Mouse (Mus musculus) lung, embryonic 16.5 days (tissue): ENCODE measurements around the gene Selenbp1. TPM values are rescaled to one million over a fixed set of nuclear protein-coding genes. Genes with fewer than 3 reads are reported as not detected.
"Not testable (repeated sequence)": the region's sequence is repeated elsewhere in the genome, so short reads cannot be mapped to it uniquely, and the experiment has no call there.

ENCODE experiments used
- ATAC-seq: fragments of 200-750 bp; cut with Nextera tagmentation; 2 replicates; pipeline ENCODE4 v1.8.0; 2017; ENCODE audit warnings: low read depth, mild to moderate bottlenecking, moderate library complexity
- H3K27ac ChIP-seq: fragments of 300-500 bp; sonication (generic); 2 replicates; pipeline ENCODE4 v1.5.1; 2014; ENCODE audit warnings: mild to moderate bottlenecking, control low read depth, low read length
- H3K27me3 ChIP-seq: fragments of 300-500 bp; sonication (generic); 2 replicates; pipeline ENCODE4 v1.6.1; 2014; ENCODE audit warnings: low read depth, low read length, mixed read lengths; ENCODE audit not compliant: control insufficient read depth, insufficient read depth
- H3K36me3 ChIP-seq: fragments of 300-500 bp; sonication (generic); 2 replicates; pipeline ENCODE4 v1.6.1; 2014; ENCODE audit warnings: low read length; ENCODE audit not compliant: control insufficient read depth, insufficient read depth
- H3K4me1 ChIP-seq: fragments of 300-500 bp; sonication (generic); replicated peaks from 2 replicates; pipeline ENCODE4 v1.6.1; 2014; ENCODE audit warnings: low read length, mixed read lengths; ENCODE audit not compliant: control insufficient read depth, insufficient read depth
- H3K4me2 ChIP-seq: fragments of 300-500 bp; sonication (generic); 2 replicates; pipeline ENCODE4 v1.6.1; 2014; ENCODE audit warnings: low read depth, low read length, control low read depth
- H3K4me3 ChIP-seq: fragments of 300-500 bp; sonication (generic); 2 replicates; pipeline ENCODE4 v1.5.1; 2014; ENCODE audit warnings: mild to moderate bottlenecking, low read length, control low read depth
- H3K9ac ChIP-seq: fragments of 300-500 bp; sonication (generic); 2 replicates; pipeline ENCODE4 v1.6.1; 2014; ENCODE audit warnings: low read length, control low read depth
- H3K9me3 ChIP-seq: fragments of 300-500 bp; sonication (generic); 2 replicates; pipeline ENCODE4 v1.6.1; 2016; ENCODE audit warnings: low read length; ENCODE audit not compliant: control insufficient read depth
- WGBS: fragments of 180-500 bp; shearing (Covaris S2); extraction: QIAGEN DNeasy Blood & Tissue Kit; methylation state at CpG from one replicate; pipeline ENCODE4 v1.1.7; 2014; 5-methylcytosine and 5-hydroxymethylcytosine counted together
- polyA plus RNA-seq: library from polyadenylated mRNA; unstranded; fragments of >200 nt; fragmentation: Nextera tagmentation; extraction: Ambion mirVana; gene quantifications from 2 replicates; pipeline ENCODE4 v1.2.1, GENCODE M21; 2015

Gene Selenbp1
- polyA plus RNA-seq, 1 experiment from 2014 or later = 341 TPM

- not testable (repeated sequence) for H3K36me3 ChIP-seq, H3K9ac ChIP-seq, H3K9me3 ChIP-seq, H3K4me3 ChIP-seq, ATAC-seq, H3K4me2 ChIP-seq, H3K27me3 ChIP-seq
- 62% methylated on average over 10 of the region's 10 CpGs for WGBS
- H3K27ac ChIP-seq = peak overlapping the region; percentile 98
- H3K4me1 ChIP-seq = peaks cover 12% of the 10 kb centered on the region
Measured at GRCm38 (mm10) chr3:94931427-94932082, 1.3 kb upstream of the Selenbp1 start.

- peak overlapping the region; percentile 98 for H3K27ac ChIP-seq
- H3K4me1 ChIP-seq = peaks cover 12% of the 10 kb centered on the region
- H3K9ac ChIP-seq, H3K27me3 ChIP-seq, H3K9me3 ChIP-seq, H3K4me3 ChIP-seq, H3K36me3 ChIP-seq: not testable (repeated sequence)
- 0 out of 2 replicates have a peak, but pooled peaks have one; percentile 10 for ATAC-seq
- 21% methylated on average over 2 of the region's 2 CpGs for WGBS
- H3K4me2 ChIP-seq = peak overlapping the region; percentile 62; the same call in 1 of the 2 replicates
Measured at GRCm38 (mm10) chr3:94932279-94932678, 577 bp upstream of the Selenbp1 start.

GRCm38 (mm10) chr3:94933604-94934003 is 748 bp downstream of the Selenbp1 start:
- no CpG with 5 or more reads among the region's 2 CpGs for WGBS
- not testable (repeated sequence) for H3K36me3 ChIP-seq, H3K27me3 ChIP-seq, H3K9me3 ChIP-seq, ATAC-seq
- Histone ChIP-seq H3K4me1 (peaks cover 12% of the 10 kb centered on the region), H3K4me3 (peak overlapping the region; percentile 55), H3K27ac (peak overlapping the region; percentile 98), H3K9ac (peak overlapping the region; percentile 72), H3K4me2 (peak overlapping the region; percentile 62)

GRCm38 (mm10) chr3:94934564-94934963 is 1.7 kb downstream of the Selenbp1 start:
- Histone ChIP-seq H3K4me1 (peaks cover 12% of the 10 kb centered on the region), H3K4me2 (peak overlapping the region; percentile 34), H3K4me3 (0 out of 2 replicates have a peak overlapping the region, but pooled peaks have one; percentile 6), H3K27ac (peak overlapping the region; percentile 55; the same call in 1 of the 2 replicates)
- not testable (repeated sequence) for H3K9ac ChIP-seq, H3K27me3 ChIP-seq, H3K9me3 ChIP-seq, ATAC-seq, H3K36me3 ChIP-seq
- WGBS = 91% methylated on average over 3 of the region's 3 CpGs

GRCm38 (mm10) chr3:94935332-94935731 is 2.5 kb downstream of the Selenbp1 start:
- ATAC-seq = peak; percentile 61
- peak overlapping the region; percentile 68 for H3K27ac ChIP-seq
- H3K27me3 ChIP-seq, H3K9ac ChIP-seq, H3K9me3 ChIP-seq, H3K36me3 ChIP-seq: not testable (repeated sequence)
- H3K4me3 ChIP-seq = peak overlapping the region; percentile 10; the same call in 1 of the 2 replicates
- H3K4me2 ChIP-seq = peak overlapping the region; percentile 20; the same call in 1 of the 2 replicates
- WGBS = 59% methylated on average over 3 of the region's 3 CpGs
- peaks cover 12% of the 10 kb centered on the region for H3K4me1 ChIP-seq

GRCm38 (mm10) chr3:94936147-94936546 is 3.3 kb downstream of the Selenbp1 start:
- not testable (repeated sequence) for H3K9me3 ChIP-seq, H3K4me1 ChIP-seq, H3K27me3 ChIP-seq, ATAC-seq, H3K4me3 ChIP-seq, H3K9ac ChIP-seq, H3K36me3 ChIP-seq
- Histone ChIP-seq H3K27ac (peak overlapping the region; percentile 68; the same call in 1 of the 2 replicates), H3K4me2 (peak overlapping the region; percentile 20; the same call in 1 of the 2 replicates)
- WGBS = 73% methylated on average over 4 of the region's 5 CpGs

GRCm38 (mm10) chr3:94937194-94937593 is 4.3 kb downstream of the Selenbp1 start:
- not testable (repeated sequence) for H3K4me2 ChIP-seq, H3K4me1 ChIP-seq, ATAC-seq, H3K9ac ChIP-seq, H3K4me3 ChIP-seq, H3K27ac ChIP-seq, H3K27me3 ChIP-seq, H3K36me3 ChIP-seq, H3K9me3 ChIP-seq
- WGBS = 89% methylated on average over 6 of the region's 7 CpGs

GRCm38 (mm10) chr3:94940033-94940432 is 7.2 kb downstream of the Selenbp1 start:
- H3K4me2 ChIP-seq, ATAC-seq, H3K9ac ChIP-seq, H3K4me1 ChIP-seq, H3K9me3 ChIP-seq, H3K27me3 ChIP-seq, H3K36me3 ChIP-seq, H3K27ac ChIP-seq, H3K4me3 ChIP-seq: not testable (repeated sequence)
- WGBS = 38% methylated on average over 9 of the region's 9 CpGs

GRCm38 (mm10) chr3:94942211-94942967 is 9.5 kb downstream of the Selenbp1 start:
- not testable (repeated sequence) for H3K4me2 ChIP-seq, H3K9me3 ChIP-seq, H3K27me3 ChIP-seq, H3K27ac ChIP-seq, ATAC-seq, H3K4me3 ChIP-seq, H3K9ac ChIP-seq, H3K4me1 ChIP-seq, H3K36me3 ChIP-seq
- 67% methylated on average over 8 of the region's 9 CpGs for WGBS
